Mouse (Mus musculus) forebrain, embryonic 12.5 days (tissue): ENCODE measurements around the gene A530064D06Rik. TPM values are rescaled to one million over a fixed set of nuclear protein-coding genes. Genes with fewer than 3 reads are reported as not detected.
"Not testable (repeated sequence)": the region's sequence is repeated elsewhere in the genome, so short reads cannot be mapped to it uniquely, and the experiment has no call there.

Experiments
- ATAC-seq: fragments of 200-750 bp; cut with Nextera tagmentation; 2 replicates; pipeline ENCODE4 v1.8.0; 2017; ENCODE audit warnings: moderate TSS enrichment; ENCODE audit not compliant: low FRiP score
- H3K27ac ChIP-seq: fragments of 300-500 bp; sonication (generic); 2 replicates; pipeline ENCODE4 v1.5.1; 2016; ENCODE audit warnings: mild to moderate bottlenecking
- H3K27me3 ChIP-seq: fragments of 300-500 bp; sonication (generic); 2 replicates; pipeline ENCODE4 v1.6.1; 2016; ENCODE audit warnings: mild to moderate bottlenecking
- H3K36me3 ChIP-seq: fragments of 300-500 bp; sonication (generic); replicated peaks from 2 replicates; pipeline ENCODE4 v1.6.1; 2016; ENCODE audit warnings: mild to moderate bottlenecking
- H3K4me1 ChIP-seq: fragments of 300-500 bp; sonication (generic); 2 replicates; pipeline ENCODE4 v1.6.1; 2016
- H3K4me2 ChIP-seq: fragments of 300-500 bp; sonication (generic); 2 replicates; pipeline ENCODE4 v1.6.1; 2016; ENCODE audit warnings: mild to moderate bottlenecking, moderate library complexity
- H3K4me3 ChIP-seq: fragments of 300-500 bp; sonication (generic); replicated peaks from 2 replicates; pipeline ENCODE4 v1.5.1; 2016; ENCODE audit warnings: mild to moderate bottlenecking
- H3K9ac ChIP-seq: fragments of 300-500 bp; sonication (generic); 2 replicates; pipeline ENCODE4 v1.6.1; 2016; ENCODE audit warnings: mild to moderate bottlenecking
- H3K9me3 ChIP-seq: fragments of 300-500 bp; sonication (generic); 2 replicates; pipeline ENCODE4 v1.6.1; 2016
- WGBS: fragments of 180-500 bp; shearing (Covaris S2); methylation state at CpG from one replicate; pipeline ENCODE4 v1.1.7; 2016; 5-methylcytosine and 5-hydroxymethylcytosine counted together
- polyA plus RNA-seq: library from polyadenylated mRNA; unstranded; fragments of >200 nt; fragmentation: Nextera tagmentation; extraction: Ambion mirVana; gene quantifications from 2 replicates; pipeline ENCODE4 v1.2.1, GENCODE M21; 2016

Gene A530064D06Rik
- not detected in 2 replicates for polyA plus RNA-seq

- not testable (repeated sequence) for H3K9me3 ChIP-seq, H3K27me3 ChIP-seq, H3K36me3 ChIP-seq, H3K4me2 ChIP-seq, H3K4me1 ChIP-seq, H3K27ac ChIP-seq, ATAC-seq, H3K4me3 ChIP-seq, H3K9ac ChIP-seq
- WGBS, result 87% methylated on average over 2 of the region's 2 CpGs
These were observed at the start of gene A530064D06Rik for GRCm38 (mm10) chr17:48167103-48167502. Gene A530064D06Rik, minus strand, starts transcription at chr17:48167275.

DNA sequence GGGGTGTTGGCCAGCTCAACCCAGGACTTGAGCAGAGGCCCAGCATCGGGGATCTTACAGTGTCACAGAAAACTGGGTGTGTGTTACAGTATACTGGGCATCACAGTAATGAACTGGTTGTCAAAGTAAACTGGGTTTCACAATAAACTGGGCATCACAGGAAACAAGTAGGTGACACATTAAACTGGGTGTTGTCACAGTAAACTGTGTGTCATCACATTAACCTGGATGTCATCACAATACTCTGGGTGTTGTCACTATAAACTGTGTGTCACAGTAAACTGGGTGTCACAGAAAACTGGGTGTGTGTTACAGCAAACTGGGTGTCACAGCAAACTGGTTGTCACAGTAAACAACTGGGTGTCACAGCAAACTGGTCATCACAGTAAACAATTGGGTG is 48.4 kb upstream of the A530064D06Rik start:
- H3K36me3 ChIP-seq, result no peaks in the 10 kb centered on the region
- H3K4me3 ChIP-seq, result no peak overlapping the region
- no peaks in the 10 kb centered on the region for H3K9me3 ChIP-seq
- H3K4me1 ChIP-seq, result no peaks in the 10 kb centered on the region
- H3K27ac ChIP-seq, result no peak overlapping the region
- ATAC-seq, result no peak
- no peak overlapping the region for H3K4me2 ChIP-seq
- H3K27me3 ChIP-seq, result no peaks in the 10 kb centered on the region
- H3K9ac ChIP-seq, result no peak overlapping the region
- 93% methylated on average over 1 of the region's 1 CpGs for WGBS

- Histone ChIP-seq H3K27ac (no peak overlapping the region), H3K9me3 (no peaks in the 10 kb centered on the region), H3K27me3 (no peaks in the 10 kb centered on the region), H3K4me1 (no peaks in the 10 kb centered on the region), H3K4me3 (no peak overlapping the region), H3K9ac (no peak overlapping the region), H3K4me2 (no peak overlapping the region), H3K36me3 (no peaks in the 10 kb centered on the region)
- ATAC-seq, result no peak
- WGBS, result 77% methylated on average over 5 of the region's 5 CpGs
These were observed 46.4 kb upstream of the A530064D06Rik start for GRCm38 (mm10) chr17:48213511-48213910.

- Histone ChIP-seq H3K27ac (no peak overlapping the region), H3K4me2 (no peak overlapping the region), H3K36me3 (no peaks in the 10 kb centered on the region), H3K9ac (no peak overlapping the region), H3K4me1 (no peaks in the 10 kb centered on the region), H3K4me3 (no peak overlapping the region), H3K9me3 (no peaks in the 10 kb centered on the region), H3K27me3 (no peaks in the 10 kb centered on the region)
- 95% methylated on average over 12 of the region's 12 CpGs for WGBS
- no peak for ATAC-seq
These were observed 45.5 kb upstream of the A530064D06Rik start for GRCm38 (mm10) chr17:48212596-48212995.

GRCm38 (mm10) chr17:48203086-48203485 is 36.0 kb upstream of the A530064D06Rik start:
- no peak for ATAC-seq
- Histone ChIP-seq H3K36me3 (no peaks in the 10 kb centered on the region), H3K9me3 (peaks cover 9% of the 10 kb centered on the region; the same call in 1 of the 2 replicates), H3K4me3 (no peak overlapping the region), H3K4me2 (no peak overlapping the region), H3K27ac (no peak overlapping the region), H3K27me3 (no peaks in the 10 kb centered on the region), H3K4me1 (no peaks in the 10 kb centered on the region), H3K9ac (no peak overlapping the region)
- WGBS, result 96% methylated on average over 12 of the region's 12 CpGs

- no peak overlapping the region for H3K9ac ChIP-seq
- H3K4me3 ChIP-seq, result no peak overlapping the region
- H3K27ac ChIP-seq, result no peak overlapping the region
- H3K27me3 ChIP-seq, result no peaks in the 10 kb centered on the region
- H3K9me3 ChIP-seq, result no peaks in the 10 kb centered on the region
- no peaks in the 10 kb centered on the region for H3K4me1 ChIP-seq
- H3K36me3 ChIP-seq, result no peaks in the 10 kb centered on the region
- 75% methylated on average over 2 of the region's 2 CpGs for WGBS
- ATAC-seq, result no peak
- no peak overlapping the region for H3K4me2 ChIP-seq
These were observed 25.3 kb upstream of the A530064D06Rik start for GRCm38 (mm10) chr17:48192366-48192765.

DNA sequence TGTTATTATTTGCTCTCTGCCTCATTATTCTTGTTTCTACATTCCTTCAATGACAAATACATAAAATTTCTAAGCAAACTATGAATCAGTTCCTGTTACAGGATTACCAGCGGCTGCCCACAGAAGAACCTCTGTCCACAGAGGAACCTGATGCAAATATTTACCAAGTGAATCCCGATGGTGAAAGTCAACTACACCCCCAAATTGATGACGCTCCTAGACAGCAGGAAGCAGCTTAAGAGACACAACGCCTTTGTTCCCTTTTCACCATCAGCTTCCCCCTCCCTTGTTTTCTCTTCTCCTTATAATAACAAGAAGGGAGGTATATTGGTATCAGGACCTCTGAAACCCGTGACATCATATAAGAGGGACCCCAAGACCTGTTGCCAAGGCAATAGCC is 18.2 kb upstream of the A530064D06Rik start:
- Histone ChIP-seq H3K36me3 (no peaks in the 10 kb centered on the region), H3K27me3 (no peaks in the 10 kb centered on the region), H3K4me3 (no peak overlapping the region), H3K9me3 (no peaks in the 10 kb centered on the region), H3K4me1 (no peaks in the 10 kb centered on the region), H3K4me2 (no peak overlapping the region), H3K27ac (no peak overlapping the region), H3K9ac (no peak overlapping the region)
- 83% methylated on average over 5 of the region's 5 CpGs for WGBS
- no peak for ATAC-seq

- H3K27ac ChIP-seq, result no peak overlapping the region
- no peaks in the 10 kb centered on the region for H3K4me1 ChIP-seq
- 71% methylated on average over 1 of the region's 1 CpGs for WGBS
- no peaks in the 10 kb centered on the region for H3K27me3 ChIP-seq
- peaks cover 11% of the 10 kb centered on the region for H3K9me3 ChIP-seq
- no peak overlapping the region for H3K4me3 ChIP-seq
- H3K9ac ChIP-seq, result no peak overlapping the region
- no peaks in the 10 kb centered on the region for H3K36me3 ChIP-seq
- H3K4me2 ChIP-seq, result no peak overlapping the region
- no peak for ATAC-seq
These were observed 9.5 kb downstream of the A530064D06Rik start for GRCm38 (mm10) chr17:48157382-48158076.

- no peaks in the 10 kb centered on the region for H3K4me1 ChIP-seq
- 89% methylated on average over 3 of the region's 3 CpGs for WGBS
- no peak within 1 kb of the TSS for H3K27ac ChIP-seq
- no peaks in the 10 kb centered on the region for H3K9me3 ChIP-seq
- H3K9ac ChIP-seq, result no peak within 1 kb of the TSS
- no peaks in the 10 kb centered on the region for H3K36me3 ChIP-seq
- no peak for ATAC-seq
- no peak within 1 kb of the TSS for H3K4me3 ChIP-seq
- no peak within 1 kb of the TSS for H3K4me2 ChIP-seq
- no peaks in the 10 kb centered on the region for H3K27me3 ChIP-seq
These were observed 21.0 kb downstream of the A530064D06Rik start, which contains the start of gene 9830107B12Rik for GRCm38 (mm10) chr17:48146120-48146519. Gene 9830107B12Rik, minus strand, starts transcription at chr17:48146268.

DNA sequence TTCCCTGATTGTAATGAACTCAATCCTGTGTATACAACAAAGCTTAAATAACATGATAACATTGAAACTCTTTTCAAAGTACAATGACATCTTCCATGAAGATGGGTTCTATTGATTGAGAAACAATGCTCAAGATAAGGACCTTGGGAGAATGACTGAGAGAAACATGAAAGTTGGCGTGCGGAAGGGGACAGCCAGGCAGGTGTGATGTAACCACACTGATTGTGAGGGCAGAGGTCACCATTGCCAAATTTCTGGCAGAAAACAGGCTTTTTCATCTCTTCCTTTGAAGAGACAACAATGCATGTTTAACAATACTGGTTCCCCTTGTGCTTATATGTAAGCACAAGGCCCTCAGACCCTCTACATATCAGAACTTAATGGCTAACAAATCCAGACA is 34.3 kb downstream of the A530064D06Rik start:
- Histone ChIP-seq H3K4me2 (no peak overlapping the region), H3K4me3 (no peak overlapping the region), H3K9ac (no peak overlapping the region), H3K4me1 (no peaks in the 10 kb centered on the region), H3K27ac (no peak overlapping the region), H3K9me3 (no peaks in the 10 kb centered on the region), H3K27me3 (no peaks in the 10 kb centered on the region), H3K36me3 (no peaks in the 10 kb centered on the region)
- no peak for ATAC-seq
- 89% methylated on average over 2 of the region's 2 CpGs for WGBS

DNA sequence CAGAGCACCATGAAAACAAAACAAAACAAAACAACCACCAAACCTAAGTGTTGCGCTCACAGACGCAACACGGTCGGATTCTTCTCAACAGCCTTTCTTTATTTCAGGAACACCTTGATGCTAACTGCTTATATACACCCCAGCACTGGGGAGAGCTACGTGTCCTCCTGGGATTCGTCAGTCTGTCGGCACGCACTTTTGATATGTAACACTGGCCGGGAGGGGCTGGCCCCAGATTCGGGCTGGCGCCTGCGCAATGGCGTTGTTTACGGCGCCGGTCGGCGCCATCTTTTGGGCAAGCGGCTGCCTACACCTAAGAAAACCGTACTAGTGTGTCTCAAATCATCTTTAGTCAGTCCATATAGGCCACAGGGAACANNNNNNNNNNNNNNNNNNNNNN is 46.6 kb downstream of the A530064D06Rik start:
- no peaks in the 10 kb centered on the region for H3K27me3 ChIP-seq
- no peaks in the 10 kb centered on the region for H3K9me3 ChIP-seq
- no peaks in the 10 kb centered on the region for H3K4me1 ChIP-seq
- H3K9ac ChIP-seq, result no peak overlapping the region
- 95% methylated on average over 20 of the region's 20 CpGs for WGBS
- H3K4me3 ChIP-seq, result no peak overlapping the region
- no peak overlapping the region for H3K27ac ChIP-seq
- no peaks in the 10 kb centered on the region for H3K36me3 ChIP-seq
- ATAC-seq, result no peak
- H3K4me2 ChIP-seq, result no peak overlapping the region

GRCm38 (mm10) chr17:48119656-48120055 is 47.4 kb downstream of the A530064D06Rik start:
- WGBS, result 25% methylated on average over 3 of the region's 3 CpGs
- no peaks in the 10 kb centered on the region for H3K9me3 ChIP-seq
- ATAC-seq, result no peak

GRCm38 (mm10) chr17:48118570-48118969 is 48.5 kb downstream of the A530064D06Rik start:
- Histone ChIP-seq H3K9ac (no peak overlapping the region), H3K27ac (no peak overlapping the region), H3K9me3 (peaks cover 4% of the 10 kb centered on the region; the same call in 1 of the 2 replicates), H3K36me3 (no peaks in the 10 kb centered on the region), H3K27me3 (no peaks in the 10 kb centered on the region), H3K4me3 (no peak overlapping the region), H3K4me2 (no peak overlapping the region), H3K4me1 (no peaks in the 10 kb centered on the region)
- 65% methylated on average over 1 of the region's 1 CpGs for WGBS
- no peak for ATAC-seq

More at GRCm38 (mm10) chr17:48119656-48120055, 47.4 kb downstream of the A530064D06Rik start:
- Histone ChIP-seq H3K9ac (no peak overlapping the region), H3K27ac (no peak overlapping the region), H3K4me2 (no peak overlapping the region), H3K27me3 (no peaks in the 10 kb centered on the region), H3K36me3 (no peaks in the 10 kb centered on the region), H3K4me1 (no peaks in the 10 kb centered on the region), H3K4me3 (no peak overlapping the region)
